Mouse (Mus musculus): Measurements from ENCODE around the gene Daam1.

Gene Daam1

GRCm38 (mm10) chr12:71969941-71970629 lies 139.2 kb downstream of the Daam1 start:
- H3K36me3 ChIP-seq (ENCODE audit: insufficient read depth, low read length), result peaks cover 34% of the 10 kb centered on the region
- no peak overlapping the region for H3K4me3 ChIP-seq (replicated peaks; ENCODE audit: low read length)
- no peaks in the 10 kb centered on the region for H3K9me3 ChIP-seq (ENCODE audit: low read length)
- H3K4me1 ChIP-seq (replicated peaks; ENCODE audit: low read depth, low read length), result peaks cover 20% of the 10 kb centered on the region
- H3K27me3 ChIP-seq (ENCODE audit: insufficient read depth, low read length), result no peaks in the 10 kb centered on the region
- TF ChIP-seq POU5F1 (IDR thresholded peaks at IDR 0.05; ENCODE audit: borderline replicate concordance, low read length) (no peak), CTCF (conservative IDR thresholded peaks at IDR 0.05; ENCODE audit: low read length) (no peak), NANOG (IDR thresholded peaks at IDR 0.05; ENCODE audit: borderline replicate concordance, low read length) (no peak)

GRCm38 (mm10) chr12:71970791-71971654 lies 140.1 kb downstream of the Daam1 start:
- Histone ChIP-seq H3K36me3 (ENCODE audit: insufficient read depth, low read length) (peaks cover 43% of the 10 kb centered on the region), H3K27me3 (ENCODE audit: insufficient read depth, low read length) (no peaks in the 10 kb centered on the region), H3K4me3 (replicated peaks; ENCODE audit: low read length) (no peak overlapping the region), H3K9me3 (ENCODE audit: low read length) (no peaks in the 10 kb centered on the region), H3K4me1 (replicated peaks; ENCODE audit: low read depth, low read length) (peaks cover 20% of the 10 kb centered on the region)
- TF ChIP-seq NANOG (IDR thresholded peaks at IDR 0.05; ENCODE audit: borderline replicate concordance, low read length) (no peak), POU5F1 (IDR thresholded peaks at IDR 0.05; ENCODE audit: borderline replicate concordance, low read length) (no peak), CTCF (conservative IDR thresholded peaks at IDR 0.05; ENCODE audit: low read length) (no peak)

- no peaks in the 10 kb centered on the region for H3K9me3 ChIP-seq (ENCODE audit: low read length)
- H3K4me3 ChIP-seq (replicated peaks; ENCODE audit: low read length), result no peak overlapping the region
- H3K4me1 ChIP-seq (replicated peaks; ENCODE audit: low read depth, low read length), result peaks cover 31% of the 10 kb centered on the region
- H3K36me3 ChIP-seq (ENCODE audit: insufficient read depth, low read length), result peaks cover 54% of the 10 kb centered on the region
- H3K27me3 ChIP-seq (ENCODE audit: insufficient read depth, low read length), result no peaks in the 10 kb centered on the region
- no peak for TF ChIP-seq POU5F1 (IDR thresholded peaks at IDR 0.05; ENCODE audit: borderline replicate concordance, low read length)
- TF ChIP-seq NANOG (IDR thresholded peaks at IDR 0.05; ENCODE audit: borderline replicate concordance, low read length), result no peak
- no peak for TF ChIP-seq CTCF (conservative IDR thresholded peaks at IDR 0.05; ENCODE audit: low read length)
These were observed 141.2 kb downstream of the Daam1 start for GRCm38 (mm10) chr12:71972126-71972525.

- Histone ChIP-seq H3K4me3 (replicated peaks; ENCODE audit: low read length) (no peak overlapping the region), H3K36me3 (ENCODE audit: insufficient read depth, low read length) (peaks cover 61% of the 10 kb centered on the region), H3K27me3 (ENCODE audit: insufficient read depth, low read length) (no peaks in the 10 kb centered on the region), H3K9me3 (ENCODE audit: low read length) (no peaks in the 10 kb centered on the region), H3K4me1 (replicated peaks; ENCODE audit: low read depth, low read length) (peaks cover 34% of the 10 kb centered on the region)
- no peak for TF ChIP-seq CTCF (conservative IDR thresholded peaks at IDR 0.05; ENCODE audit: low read length)
These were observed 141.9 kb downstream of the Daam1 start for GRCm38 (mm10) chr12:71972619-71973266.

- Histone ChIP-seq H3K4me1 (replicated peaks; ENCODE audit: low read depth, low read length) (peaks cover 37% of the 10 kb centered on the region), H3K36me3 (ENCODE audit: insufficient read depth, low read length) (peaks cover 64% of the 10 kb centered on the region), H3K4me3 (replicated peaks; ENCODE audit: low read length) (no peak overlapping the region), H3K27me3 (ENCODE audit: insufficient read depth, low read length) (no peaks in the 10 kb centered on the region), H3K9me3 (ENCODE audit: low read length) (no peaks in the 10 kb centered on the region)
- no peak for TF ChIP-seq CTCF (conservative IDR thresholded peaks at IDR 0.05; ENCODE audit: low read length)
- no peak for TF ChIP-seq NANOG (IDR thresholded peaks at IDR 0.05; ENCODE audit: borderline replicate concordance, low read length)
- no peak for TF ChIP-seq POU5F1 (IDR thresholded peaks at IDR 0.05; ENCODE audit: borderline replicate concordance, low read length)
These were observed 142.7 kb downstream of the Daam1 start for GRCm38 (mm10) chr12:71973577-71973976.

- Histone ChIP-seq H3K4me3 (replicated peaks; ENCODE audit: low read length) (no peak overlapping the region), H3K9me3 (ENCODE audit: low read length) (no peaks in the 10 kb centered on the region), H3K27me3 (ENCODE audit: insufficient read depth, low read length) (no peaks in the 10 kb centered on the region), H3K36me3 (ENCODE audit: insufficient read depth, low read length) (peaks cover 71% of the 10 kb centered on the region), H3K4me1 (replicated peaks; ENCODE audit: low read depth, low read length) (peaks cover 36% of the 10 kb centered on the region)
- TF ChIP-seq NANOG (IDR thresholded peaks at IDR 0.05; ENCODE audit: borderline replicate concordance, low read length) (no peak), CTCF (conservative IDR thresholded peaks at IDR 0.05; ENCODE audit: low read length) (no peak), POU5F1 (IDR thresholded peaks at IDR 0.05; ENCODE audit: borderline replicate concordance, low read length) (no peak)
These were observed 144.7 kb downstream of the Daam1 start for GRCm38 (mm10) chr12:71975626-71976025.

- Histone ChIP-seq H3K4me3 (replicated peaks; ENCODE audit: low read length) (no peak overlapping the region), H3K4me1 (replicated peaks; ENCODE audit: low read depth, low read length) (peaks cover 42% of the 10 kb centered on the region), H3K36me3 (ENCODE audit: insufficient read depth, low read length) (peaks cover 72% of the 10 kb centered on the region), H3K27me3 (ENCODE audit: insufficient read depth, low read length) (no peaks in the 10 kb centered on the region), H3K9me3 (ENCODE audit: low read length) (no peaks in the 10 kb centered on the region)
- TF ChIP-seq POU5F1 (IDR thresholded peaks at IDR 0.05; ENCODE audit: borderline replicate concordance, low read length), result no peak
- TF ChIP-seq CTCF (conservative IDR thresholded peaks at IDR 0.05; ENCODE audit: low read length), result no peak
- TF ChIP-seq NANOG (IDR thresholded peaks at IDR 0.05; ENCODE audit: borderline replicate concordance, low read length), result no peak
These were observed 145.6 kb downstream of the Daam1 start for GRCm38 (mm10) chr12:71976361-71976960.

GRCm38 (mm10) chr12:71977364-71977763 lies 146.5 kb downstream of the Daam1 start:
- Histone ChIP-seq H3K4me3 (replicated peaks; ENCODE audit: low read length) (no peak overlapping the region), H3K4me1 (replicated peaks; ENCODE audit: low read depth, low read length) (peaks cover 42% of the 10 kb centered on the region), H3K9me3 (ENCODE audit: low read length) (no peaks in the 10 kb centered on the region), H3K36me3 (ENCODE audit: insufficient read depth, low read length) (peaks cover 64% of the 10 kb centered on the region), H3K27me3 (ENCODE audit: insufficient read depth, low read length) (no peaks in the 10 kb centered on the region)
- TF ChIP-seq CTCF (conservative IDR thresholded peaks at IDR 0.05; ENCODE audit: low read length) (no peak), POU5F1 (IDR thresholded peaks at IDR 0.05; ENCODE audit: borderline replicate concordance, low read length) (no peak)
